9 mouse cellular contexts compared by ENCODE assay signal in genomic region chr5:67802174-67803030, GRCm38 (mm10). TPM values are rescaled to one million over a fixed set of nuclear protein-coding genes. Genes with fewer than 3 reads are reported as not detected.
DNase-seq lines count a peak whose midpoint lies in the region; ATAC-seq and TF ChIP-seq lines count a peak whose summit lies in the region.
"Had no signal": no experiment of that assay in that cellular context is flagged by ENCODE, and none has a peak within 500 bp of the region (broad histone marks: within the 10 kb centered on the region; RNA-seq: fewer than 3 reads in every experiment).

No protein-coding gene starts in this region.

- H3K36me3 ChIP-seq in liver, embryonic 14.5 days (replicated peaks; ENCODE audit: control insufficient read depth, insufficient read depth, low read depth) = peaks cover 58% of the 10 kb centered on the region
- H3K36me3 ChIP-seq in liver, embryonic 11.5 days (ENCODE audit: control insufficient read depth, insufficient read depth, low read length) = no peaks in the 10 kb centered on the region
- H3K36me3 ChIP-seq: limb, embryonic 15.5 days had no signal

- no peak for DNase-seq in liver, embryonic 14.5 days (ENCODE audit: low read depth in 3 of 3, low spot score in 3 of 3)
- DNase-seq in liver, embryonic 11.5 days (ENCODE audit: low spot score) = no peak
- DNase-seq in c-Kit-positive CD71-positive TER-119-positive erythroid progenitor cells, embryonic 14.5 days (ENCODE audit: low spot score) = peak; percentile 37
- peak; percentile 17 for DNase-seq in induced T-regulatory cell, adult 2 months (ENCODE audit: low read depth)
- peak; percentile 67 to 74 for DNase-seq in right cerebral cortex, adult 2 months (ENCODE audit: low spot score in 2 of 2)
- no peak for DNase-seq in urinary bladder, postnatal 14 days (ENCODE audit: low spot score)
- DNase-seq in kidney, adult 8-10 months = no peak
- DNase-seq in embryo, embryonic 10.5 days (ENCODE audit: low spot score) = no peak

- TF ChIP-seq EP300 in liver, embryonic 14.5 days (IDR thresholded peaks at IDR 0.05; ENCODE audit: low read depth) = 0 out of 2 replicates have a peak, but pooled peaks have one; percentile 18

- WGBS in liver, embryonic 14.5 days (ENCODE audit: insufficient replicate concordance) = 77% methylated on average over 17 of the region's 17 CpGs
- WGBS in liver, embryonic 11.5 days = 87% methylated on average over 17 of the region's 17 CpGs

- H3K9ac ChIP-seq in liver, embryonic 14.5 days (replicated peaks) = no peak overlapping the region
- H3K9ac ChIP-seq in liver, embryonic 11.5 days (ENCODE audit: low read depth, low read length) = no peak overlapping the region
- H3K9ac ChIP-seq: limb, embryonic 15.5 days had no signal

- no peak overlapping the region for H3K4me2 ChIP-seq in liver, embryonic 14.5 days (ENCODE audit: low read depth)
- no peak overlapping the region for H3K4me2 ChIP-seq in liver, embryonic 11.5 days
- H3K4me2 ChIP-seq: limb, embryonic 15.5 days had no signal

- H3K27ac ChIP-seq in liver, embryonic 14.5 days = no peak overlapping the region
- H3K27ac ChIP-seq in liver, embryonic 11.5 days (ENCODE audit: low read depth, low read length) = no peak overlapping the region
- H3K27ac ChIP-seq: limb, embryonic 15.5 days had no signal

- H3K27me3 ChIP-seq in liver, embryonic 14.5 days (ENCODE audit: control insufficient read depth, insufficient read depth, low read length) = no peaks in the 10 kb centered on the region
- H3K27me3 ChIP-seq in liver, embryonic 11.5 days (replicated peaks; ENCODE audit: control insufficient read depth, insufficient read depth, low read length) = no peaks in the 10 kb centered on the region
- H3K27me3 ChIP-seq: limb, embryonic 15.5 days had no signal

- no peaks in the 10 kb centered on the region for H3K9me3 ChIP-seq in liver, embryonic 14.5 days (ENCODE audit: control insufficient read depth, low read length)
- no peaks in the 10 kb centered on the region for H3K9me3 ChIP-seq in liver, embryonic 11.5 days (ENCODE audit: control insufficient read depth, low read length)
- H3K9me3 ChIP-seq: limb, embryonic 15.5 days had no signal

- H3K4me1 ChIP-seq in liver, embryonic 14.5 days (replicated peaks; ENCODE audit: control insufficient read depth in 2 of 2, insufficient read depth in 2 of 2, low read length in 1 of 2) = no peaks in the 10 kb centered on the region
- no peaks in the 10 kb centered on the region for H3K4me1 ChIP-seq in liver, embryonic 11.5 days (replicated peaks; ENCODE audit: control insufficient read depth, insufficient read depth, low read length)

- peak; percentile 48; the same call in 1 of the 2 replicates for ATAC-seq in liver, embryonic 14.5 days (ENCODE audit: insufficient read depth)
- no peak for ATAC-seq in liver, embryonic 11.5 days (replicated peaks; ENCODE audit: low FRiP score)

- no peak overlapping the region for H3K4me3 ChIP-seq in liver, embryonic 14.5 days (ENCODE audit: insufficient read depth in 1 of 2, low read depth in 2 of 2, low read length in 2 of 2)
- no peak overlapping the region for H3K4me3 ChIP-seq in liver, embryonic 11.5 days (ENCODE audit: low read depth, low read length)
- H3K4me3 ChIP-seq: limb, embryonic 15.5 days had no signal

- no peak for TF ChIP-seq CTCF in liver, embryonic 14.5 days (IDR thresholded peaks at IDR 0.05; ENCODE audit: low read depth)

RNA-seq across cellular contexts. Expression of gene Atp8a1, which starts 44.8 kb away (rescaled TPM):
- 17.5 and 21.0 TPM in 2 replicates for polyA plus RNA-seq in liver, embryonic 14.5 days (2012; rRNA removed)
- polyA plus RNA-seq in liver, embryonic 14.5 days (2014; fragmentation: Nextera tagmentation; extraction: Ambion mirVana) = 42.5 and 43.6 TPM in 2 replicates
- polyA plus RNA-seq in liver, embryonic 11.5 days (2014; fragmentation: Nextera tagmentation; extraction: Ambion mirVana) = 60.5 and 73.8 TPM in 2 replicates

Comparison
In these comparisons a context has a peak if more than half of its experiments do, and no peak if none do; other contexts are left out.
1. DNase-seq: peak in c-Kit-positive CD71-positive TER-119-positive erythroid progenitor cells, embryonic 14.5 days (single experiment), induced T-regulatory cell, adult 2 months (single experiment) and right cerebral cortex, adult 2 months (2 of 2); none in liver, embryonic 14.5 days (0 of 3), liver, embryonic 11.5 days (single experiment), urinary bladder, postnatal 14 days (single experiment), kidney, adult 8-10 months (0 of 2) and embryo, embryonic 10.5 days (single experiment).